Mouse (Mus musculus): ENCODE measurements around the gene March1. TPM values are rescaled to one million over a fixed set of nuclear protein-coding genes. Genes with fewer than 3 reads are reported as not detected.

The March1 gene
- total and polyA plus RNA-seq, 3 experiments, result 0.53 to 1.9 (median 1.2) TPM

- intact Hi-C loops (cut with DNase I), result loop anchor here (10.0 kb wide), 1 partner anchor 914 kb away; no protein-coding TSS in a partner anchor
- Histone ChIP-seq H3K27me3 (ENCODE audit: control insufficient read depth, insufficient read depth, low read length) (no peaks in the 10 kb centered on the region), H3K4me1 (ENCODE audit: control insufficient read depth, insufficient read depth, low read length) (no peaks in the 10 kb centered on the region), H3K9ac (ENCODE audit: low read depth, low read length) (no peak overlapping the region), H3K27ac (no peak overlapping the region), H3K36me3 (ENCODE audit: control insufficient read depth, insufficient read depth, low read length) (no peaks in the 10 kb centered on the region), H3K4me3 (no peak overlapping the region), H3K79me2 (replicated peaks; ENCODE audit: control insufficient read depth, insufficient read depth, low read length) (no peaks in the 10 kb centered on the region)
- no peak for TF ChIP-seq CTCF (IDR thresholded peaks at IDR 0.05)
- TF ChIP-seq POLR2A (IDR thresholded peaks at IDR 0.05; ENCODE audit: insufficient read depth, low read depth, low read length), result no peak
- TF ChIP-seq EP300 (IDR thresholded peaks at IDR 0.05; ENCODE audit: insufficient read depth, low read depth, low read length), result no peak
- no peak for DNase-seq
- WGBS, result 47% methylated on average over 4 of the region's 4 CpGs
Observed at GRCm38 (mm10) chr8:66490624-66491023, 872.9 kb downstream of the March1 start.

- WGBS, result 39% methylated on average over 2 of the region's 2 CpGs
- no peaks in the 10 kb centered on the region for H3K36me3 ChIP-seq (ENCODE audit: control insufficient read depth, insufficient read depth, low read length)
- no peaks in the 10 kb centered on the region for H3K79me2 ChIP-seq (replicated peaks; ENCODE audit: control insufficient read depth, insufficient read depth, low read length)
- intact Hi-C loops (cut with DNase I), result loop anchor here (2.0 to 10.0 kb wide), 2 partner anchors 44 to 910 kb away; no protein-coding TSS in a partner anchor
- peak in 1 of 2 experiments; percentile 28 for DNase-seq
- H3K9ac ChIP-seq (ENCODE audit: low read depth, low read length), result no peak overlapping the region
- H3K27me3 ChIP-seq (ENCODE audit: control insufficient read depth, insufficient read depth, low read length), result no peaks in the 10 kb centered on the region
- TF ChIP-seq EP300 (IDR thresholded peaks at IDR 0.05; ENCODE audit: insufficient read depth, low read depth, low read length) (no peak), CTCF (IDR thresholded peaks at IDR 0.05) (no peak), POLR2A (IDR thresholded peaks at IDR 0.05; ENCODE audit: insufficient read depth, low read depth, low read length) (no peak)
- no peak overlapping the region for H3K4me3 ChIP-seq
- no peaks in the 10 kb centered on the region for H3K4me1 ChIP-seq (ENCODE audit: control insufficient read depth, insufficient read depth, low read length)
- H3K27ac ChIP-seq, result no peak overlapping the region
Observed at GRCm38 (mm10) chr8:66494496-66494895, 876.8 kb downstream of the March1 start.

GRCm38 (mm10) chr8:66495726-66496125, 878.0 kb downstream of the March1 start:
- no peak overlapping the region for H3K9ac ChIP-seq (ENCODE audit: low read depth, low read length)
- intact Hi-C loops (cut with DNase I), result loop anchor here (2.0 to 10.0 kb wide), 2 partner anchors 45 to 909 kb away; no protein-coding TSS in a partner anchor
- H3K36me3 ChIP-seq (ENCODE audit: control insufficient read depth, insufficient read depth, low read length), result no peaks in the 10 kb centered on the region
- TF ChIP-seq CTCF (IDR thresholded peaks at IDR 0.05), result peak; percentile 85
- TF ChIP-seq POLR2A (IDR thresholded peaks at IDR 0.05; ENCODE audit: insufficient read depth, low read depth, low read length), result no peak
- no peak for TF ChIP-seq EP300 (IDR thresholded peaks at IDR 0.05; ENCODE audit: insufficient read depth, low read depth, low read length)
- WGBS, result 5% methylated on average over 8 of the region's 8 CpGs
- H3K4me3 ChIP-seq, result no peak overlapping the region
- H3K27ac ChIP-seq, result no peak overlapping the region
- H3K27me3 ChIP-seq (ENCODE audit: control insufficient read depth, insufficient read depth, low read length), result no peaks in the 10 kb centered on the region
- no peaks in the 10 kb centered on the region for H3K4me1 ChIP-seq (ENCODE audit: control insufficient read depth, insufficient read depth, low read length)
- peak; percentile 65 to 76 for DNase-seq
- H3K79me2 ChIP-seq (replicated peaks; ENCODE audit: control insufficient read depth, insufficient read depth, low read length), result no peaks in the 10 kb centered on the region

GRCm38 (mm10) chr8:66496998-66497577, 879.4 kb downstream of the March1 start:
- WGBS, result 29% methylated on average over 4 of the region's 4 CpGs
- TF ChIP-seq CTCF (IDR thresholded peaks at IDR 0.05), result peak; percentile 82
- TF ChIP-seq EP300 (IDR thresholded peaks at IDR 0.05; ENCODE audit: insufficient read depth, low read depth, low read length), result no peak
- no peak overlapping the region for H3K9ac ChIP-seq (ENCODE audit: low read depth, low read length)
- H3K27me3 ChIP-seq (ENCODE audit: control insufficient read depth, insufficient read depth, low read length), result no peaks in the 10 kb centered on the region
- no peaks in the 10 kb centered on the region for H3K79me2 ChIP-seq (replicated peaks; ENCODE audit: control insufficient read depth, insufficient read depth, low read length)
- no peaks in the 10 kb centered on the region for H3K36me3 ChIP-seq (ENCODE audit: control insufficient read depth, insufficient read depth, low read length)
- no peaks in the 10 kb centered on the region for H3K4me1 ChIP-seq (ENCODE audit: control insufficient read depth, insufficient read depth, low read length)
- H3K4me3 ChIP-seq, result no peak overlapping the region
- H3K27ac ChIP-seq, result no peak overlapping the region
- intact Hi-C loops (cut with DNase I), result loop anchor here (10.0 kb wide), 1 partner anchor 908 kb away; no protein-coding TSS in a partner anchor
- DNase-seq, result no peak

GRCm38 (mm10) chr8:66503381-66503780, 885.7 kb downstream of the March1 start:
- H3K4me1 ChIP-seq (ENCODE audit: control insufficient read depth, insufficient read depth, low read length), result no peaks in the 10 kb centered on the region
- WGBS, result 63% methylated on average over 2 of the region's 2 CpGs
- H3K4me3 ChIP-seq, result no peak overlapping the region
- no peak overlapping the region for H3K9ac ChIP-seq (ENCODE audit: low read depth, low read length)
- intact Hi-C loops (cut with DNase I), result no loop called here
- DNase-seq, result no peak
- TF ChIP-seq EP300 (IDR thresholded peaks at IDR 0.05; ENCODE audit: insufficient read depth, low read depth, low read length), result no peak
- no peak for TF ChIP-seq POLR2A (IDR thresholded peaks at IDR 0.05; ENCODE audit: insufficient read depth, low read depth, low read length)
- TF ChIP-seq CTCF (IDR thresholded peaks at IDR 0.05), result no peak
- no peaks in the 10 kb centered on the region for H3K27me3 ChIP-seq (ENCODE audit: control insufficient read depth, insufficient read depth, low read length)
- no peak overlapping the region for H3K27ac ChIP-seq
- H3K36me3 ChIP-seq (ENCODE audit: control insufficient read depth, insufficient read depth, low read length), result no peaks in the 10 kb centered on the region
- no peaks in the 10 kb centered on the region for H3K79me2 ChIP-seq (replicated peaks; ENCODE audit: control insufficient read depth, insufficient read depth, low read length)

GRCm38 (mm10) chr8:66511537-66511936, 893.8 kb downstream of the March1 start, which contains the start of gene Tktl2:
Gene Tktl2, plus strand, starts transcription at chr8:66511756.
- no peaks in the 10 kb centered on the region for H3K27me3 ChIP-seq (ENCODE audit: control insufficient read depth, insufficient read depth, low read length)
- DNase-seq, result no peak
- no peaks in the 10 kb centered on the region for H3K79me2 ChIP-seq (replicated peaks; ENCODE audit: control insufficient read depth, insufficient read depth, low read length)
- no peaks in the 10 kb centered on the region for H3K4me1 ChIP-seq (ENCODE audit: control insufficient read depth, insufficient read depth, low read length)
- H3K27ac ChIP-seq, result no peak within 1 kb of the TSS
- H3K9ac ChIP-seq (ENCODE audit: low read depth, low read length), result no peak within 1 kb of the TSS
- TF ChIP-seq POLR2A (IDR thresholded peaks at IDR 0.05; ENCODE audit: insufficient read depth, low read depth, low read length), result no peak
- TF ChIP-seq CTCF (IDR thresholded peaks at IDR 0.05), result no peak
- no peak for TF ChIP-seq EP300 (IDR thresholded peaks at IDR 0.05; ENCODE audit: insufficient read depth, low read depth, low read length)
- intact Hi-C loops (cut with DNase I), result no loop called here
- H3K4me3 ChIP-seq, result no peak within 1 kb of the TSS
- WGBS, result 94% methylated on average over 22 of the region's 22 CpGs
- H3K36me3 ChIP-seq (ENCODE audit: control insufficient read depth, insufficient read depth, low read length), result no peaks in the 10 kb centered on the region

Data from heart, adult 2 months (tissue).